Comparison of ENCODE assay signal across 24 mouse cellular contexts in genomic region chr5:35686336-35686735, GRCm38 (mm10). TPM values are rescaled to one million over a fixed set of nuclear protein-coding genes. Genes with fewer than 3 reads are reported as not detected.
A peak's percentile ranks its signal among the peaks of the same experiment; 100 is the strongest.
DNase-seq lines count a peak whose midpoint lies in the region; ATAC-seq and TF ChIP-seq lines count a peak whose summit lies in the region.
"Had no signal": no experiment of that assay in that cellular context is flagged by ENCODE, and none has a peak within 500 bp of the region (broad histone marks: within the 10 kb centered on the region; RNA-seq: fewer than 3 reads in every experiment).

No protein-coding gene starts in this region.

- intact Hi-C loops in heart, postnatal 14 days (cut with DNase I) = no loop called here

- no peaks in the 10 kb centered on the region for H3K9me3 ChIP-seq in heart, embryonic 10.5 days
- no peaks in the 10 kb centered on the region for H3K9me3 ChIP-seq in heart, postnatal 0 days (replicated peaks; ENCODE audit: control insufficient read depth, low read length)
- no peaks in the 10 kb centered on the region for H3K9me3 ChIP-seq in limb, embryonic 12.5 days
- no peaks in the 10 kb centered on the region for H3K9me3 ChIP-seq in limb, embryonic 10.5 days (replicated peaks)
- H3K9me3 ChIP-seq in embryonic facial prominence, embryonic 10.5 days = no peaks in the 10 kb centered on the region
- H3K9me3 ChIP-seq: G1E; midbrain, embryonic 12.5 days had no signal

- TF ChIP-seq CTCF in heart, postnatal 0 days (IDR thresholded peaks at IDR 0.05; ENCODE audit: low read depth) = no peak

- DNase-seq in heart, embryonic 10.5 days (ENCODE audit: low spot score) = no peak
- no peak for DNase-seq in heart, adult 11 months
- DNase-seq in heart, postnatal 0 days (ENCODE audit: low spot score) = no peak
- no peak for DNase-seq in heart, postnatal 14 days
- no peak for DNase-seq in limb, embryonic 10.5 days (ENCODE audit: low spot score)
- no peak for DNase-seq in embryonic facial prominence, embryonic 10.5 days (ENCODE audit: low spot score)
- DNase-seq in right cerebral cortex, adult 2 months (ENCODE audit: low spot score in 2 of 2) = no peak
- DNase-seq: adrenal gland, adult 2 months; cerebellum, adult 9-11 months; gastrocnemius, postnatal 25 days; kidney, adult 2 months; lung, adult 18-20 months; right cerebral cortex, postnatal 25 days; spleen, adult 18-20 months had no signal

- H3K4me1 ChIP-seq in heart, embryonic 10.5 days = peaks cover 68% of the 10 kb centered on the region
- peaks cover 33% of the 10 kb centered on the region for H3K4me1 ChIP-seq in heart, postnatal 0 days (ENCODE audit: control insufficient read depth, insufficient read depth)
- H3K4me1 ChIP-seq in limb, embryonic 12.5 days (replicated peaks) = peaks cover 27% of the 10 kb centered on the region
- peaks cover 21% of the 10 kb centered on the region for H3K4me1 ChIP-seq in limb, embryonic 10.5 days
- peaks cover 42% of the 10 kb centered on the region for H3K4me1 ChIP-seq in embryonic facial prominence, embryonic 10.5 days

- H3K27me3 ChIP-seq in heart, embryonic 10.5 days (ENCODE audit: insufficient read depth, poor library complexity, severe bottlenecking) = peaks cover 21% of the 10 kb centered on the region
- H3K27me3 ChIP-seq in heart, postnatal 0 days (ENCODE audit: control insufficient read depth, insufficient read depth, low read length) = no peaks in the 10 kb centered on the region
- 0 out of 2 replicates have a peak, but pooled peaks cover 11% of the 10 kb centered on the region for H3K27me3 ChIP-seq in limb, embryonic 12.5 days
- H3K27me3 ChIP-seq in limb, embryonic 10.5 days (ENCODE audit: low read depth, poor library complexity, severe bottlenecking) = peaks cover 3% of the 10 kb centered on the region; the same call in 1 of the 2 replicates
- H3K27me3 ChIP-seq in embryonic facial prominence, embryonic 10.5 days (replicated peaks; ENCODE audit: low read depth, poor library complexity, severe bottlenecking) = peaks cover 4% of the 10 kb centered on the region
- H3K27me3 ChIP-seq: Patski had no signal

- no peak for TF ChIP-seq EP300 in heart, postnatal 0 days (IDR thresholded peaks at IDR 0.05; ENCODE audit: low read depth)

- no peak overlapping the region for H3K9ac ChIP-seq in heart, postnatal 0 days (replicated peaks; ENCODE audit: low read depth, low read length)
- no peak overlapping the region for H3K9ac ChIP-seq in limb, embryonic 12.5 days (replicated peaks)
- H3K9ac ChIP-seq: hindbrain, embryonic 14.5 days; midbrain, embryonic 12.5 days had no signal

- H3K36me3 ChIP-seq in heart, embryonic 10.5 days = no peaks in the 10 kb centered on the region
- no peaks in the 10 kb centered on the region for H3K36me3 ChIP-seq in heart, postnatal 0 days (replicated peaks; ENCODE audit: control insufficient read depth, insufficient read depth, low read length)
- no peaks in the 10 kb centered on the region for H3K36me3 ChIP-seq in limb, embryonic 12.5 days
- H3K36me3 ChIP-seq in limb, embryonic 10.5 days = no peaks in the 10 kb centered on the region
- H3K36me3 ChIP-seq in embryonic facial prominence, embryonic 10.5 days (replicated peaks) = no peaks in the 10 kb centered on the region
- H3K36me3 ChIP-seq: G1E; midbrain, embryonic 12.5 days had no signal

- H3K4me3 ChIP-seq in heart, embryonic 10.5 days = no peak overlapping the region
- H3K4me3 ChIP-seq in heart, postnatal 0 days (ENCODE audit: low read depth, low read length) = no peak overlapping the region
- no peak overlapping the region for H3K4me3 ChIP-seq in limb, embryonic 12.5 days (replicated peaks)
- no peak overlapping the region for H3K4me3 ChIP-seq in limb, embryonic 10.5 days
- H3K4me3 ChIP-seq in embryonic facial prominence, embryonic 10.5 days = no peak overlapping the region
- H3K4me3 ChIP-seq: left cerebral cortex, adult 2 months; midbrain, embryonic 12.5 days had no signal

- H3K4me2 ChIP-seq in heart, postnatal 0 days (ENCODE audit: low read depth, low read length) = no peak overlapping the region
- H3K4me2 ChIP-seq in limb, embryonic 12.5 days = no peak overlapping the region
- H3K4me2 ChIP-seq: hindbrain, embryonic 14.5 days; liver, embryonic 11.5 days; midbrain, embryonic 12.5 days had no signal

- ATAC-seq in heart, postnatal 0 days (ENCODE audit: insufficient read depth, low read depth) = 0 out of 2 replicates have a peak, but pooled peaks have one; percentile 4
- peak; percentile 46; the same call in 1 of the 2 replicates for ATAC-seq in limb, embryonic 12.5 days (ENCODE audit: insufficient number of reproducible peaks, insufficient read depth, low FRiP score, low TSS enrichment, low read depth)
- ATAC-seq: inflammation-experienced regulatory T-cells, adult 6 months had no signal

- H3K27ac ChIP-seq in heart, embryonic 10.5 days = peak overlapping the region; percentile 63
- H3K27ac ChIP-seq in heart, postnatal 0 days (ENCODE audit: low read depth) = no peak overlapping the region
- H3K27ac ChIP-seq in limb, embryonic 12.5 days = no peak overlapping the region
- no peak overlapping the region for H3K27ac ChIP-seq in limb, embryonic 10.5 days
- H3K27ac ChIP-seq in embryonic facial prominence, embryonic 10.5 days (replicated peaks) = 0 out of 2 replicates have a peak overlapping the region, but pooled peaks have one; percentile 12
- H3K27ac ChIP-seq: hindbrain, embryonic 14.5 days; left cerebral cortex, adult 2 months; midbrain, embryonic 12.5 days had no signal

- WGBS in heart, embryonic 10.5 days = 71% methylated on average over 4 of the region's 4 CpGs
- 69% methylated on average over 4 of the region's 4 CpGs for WGBS in heart, postnatal 0 days
- 79% methylated on average over 4 of the region's 4 CpGs for WGBS in limb, embryonic 12.5 days
- 81% methylated on average over 4 of the region's 4 CpGs for WGBS in limb, embryonic 10.5 days
- 76% methylated on average over 4 of the region's 4 CpGs for WGBS in embryonic facial prominence, embryonic 10.5 days

RNA-seq across cellular contexts. Expression of gene Htra3, which starts 6.8 kb away (rescaled TPM):
- 4.6 and 7.2 TPM in 2 replicates for polyA plus RNA-seq in heart, embryonic 10.5 days (2016; fragmentation: Nextera tagmentation; extraction: Ambion mirVana)
- 43.3 and 49.5 TPM in 2 replicates for total RNA-seq in heart, postnatal 0 days (2014; rRNA removed; ENCODE audit: low replicate concordance)
- 17.2 and 19.2 TPM in 2 replicates for polyA plus RNA-seq in heart, postnatal 0 days (2015; fragmentation: Nextera tagmentation; extraction: Ambion mirVana)
- total RNA-seq in heart, postnatal 14 days (2021) = 100 to 1,000 TPM; 108 to 149 TPM
- polyA plus RNA-seq in limb, embryonic 12.5 days (2016; fragmentation: Nextera tagmentation; extraction: Ambion mirVana) = 3.4 and 4.5 TPM in 2 replicates
- 0.51 and 0.62 TPM in 2 replicates for polyA plus RNA-seq in limb, embryonic 10.5 days (2016; fragmentation: Nextera tagmentation; extraction: Ambion mirVana)
- 4.2 and 5.4 TPM in 2 replicates for polyA plus RNA-seq in embryonic facial prominence, embryonic 10.5 days (2016; fragmentation: Nextera tagmentation; extraction: Ambion mirVana)
- total RNA-seq: CH12.LX; common myeloid progenitor, adult 5-6 weeks; G1E had no signal
- polyA plus RNA-seq: G1E; inflammation-experienced regulatory T-cells, adult 6 months had no signal

RNA-seq across cellular contexts. Expression of gene Sh3tc1, which starts 53.5 kb away (rescaled TPM):
- polyA plus RNA-seq in heart, embryonic 10.5 days (2016; fragmentation: Nextera tagmentation; extraction: Ambion mirVana) = 7.8 and 13.1 TPM in 2 replicates
- 11.4 and 15.2 TPM in 2 replicates for total RNA-seq in heart, postnatal 0 days (2014; rRNA removed; ENCODE audit: low replicate concordance)
- 6.8 and 9.4 TPM in 2 replicates for polyA plus RNA-seq in heart, postnatal 0 days (2015; fragmentation: Nextera tagmentation; extraction: Ambion mirVana)
- total RNA-seq in heart, postnatal 14 days (2021) = 10 to 100 TPM in 1 of 2 experiments, 1 to 10 TPM in 1; 9.8 to 10.6 TPM
- 4.3 and 5.6 TPM in 2 replicates for polyA plus RNA-seq in limb, embryonic 12.5 days (2016; fragmentation: Nextera tagmentation; extraction: Ambion mirVana)
- 4.9 and 6.6 TPM in 2 replicates for polyA plus RNA-seq in limb, embryonic 10.5 days (2016; fragmentation: Nextera tagmentation; extraction: Ambion mirVana)
- polyA plus RNA-seq in embryonic facial prominence, embryonic 10.5 days (2016; fragmentation: Nextera tagmentation; extraction: Ambion mirVana) = 3.7 and 4.3 TPM in 2 replicates

Comparison
In these comparisons a context has a peak if more than half of its experiments do, and no peak if none do; other contexts are left out.
1. H3K27ac ChIP-seq: peak in heart, embryonic 10.5 days (single experiment) and embryonic facial prominence, embryonic 10.5 days (single experiment); none in heart, postnatal 0 days (single experiment), limb, embryonic 12.5 days (single experiment) and limb, embryonic 10.5 days (single experiment).